Mouse (Mus musculus): ENCODE results near the gene Pawr. TPM values are rescaled to one million over a fixed set of nuclear protein-coding genes. Genes with fewer than 3 reads are reported as not detected.
"Not testable (repeated sequence)": the region's sequence is repeated elsewhere in the genome, so short reads cannot be mapped to it uniquely, and the experiment has no call there.

The Pawr gene
- total RNA-seq, 2 experiments from 2014 or later, result 2.2 to 2.5 TPM

DNA sequence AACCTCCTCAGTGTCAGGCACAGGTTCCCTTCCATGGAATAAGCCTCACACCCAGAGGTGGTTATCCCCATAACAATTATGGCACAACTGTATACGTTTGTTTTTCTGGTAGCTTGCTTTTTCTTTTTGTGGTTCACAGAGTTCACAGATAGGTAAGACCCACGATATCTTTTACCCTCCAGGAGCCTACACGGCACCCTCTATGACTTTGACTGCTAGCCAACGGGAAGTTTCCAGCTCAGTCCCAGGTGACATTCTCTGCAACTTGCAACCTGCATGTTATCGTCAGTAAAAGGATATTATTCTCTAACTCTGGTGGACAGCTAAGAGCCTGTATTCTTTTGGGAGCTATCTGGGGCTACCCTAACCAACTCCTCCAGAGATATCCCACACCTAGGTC, 21.7 kb upstream of the Pawr start:
- no peak for DNase-seq (ENCODE audit: low spot score in 2 of 2)
- intact Hi-C loops (cut with DNase I), result no loop called here

DNA sequence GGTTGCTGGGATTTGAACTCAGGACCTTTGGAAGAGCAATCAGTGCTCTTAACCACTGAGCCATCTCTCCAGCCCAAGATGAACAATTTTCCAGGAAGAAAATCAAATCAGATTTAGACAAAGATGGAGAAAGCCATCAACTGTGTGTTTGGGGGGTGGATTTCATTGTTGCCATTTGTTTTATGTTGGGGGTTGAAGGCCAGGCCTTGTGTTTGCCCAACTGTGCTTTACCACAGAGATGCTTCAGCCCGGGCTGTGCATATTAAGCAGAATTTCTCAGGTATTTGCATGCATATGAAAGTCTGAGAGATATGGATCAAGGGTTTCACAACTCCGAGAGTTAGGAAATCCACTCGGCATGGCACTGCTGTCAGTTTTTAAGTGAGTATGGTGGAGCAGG, 20.5 kb upstream of the Pawr start:
- DNase-seq (ENCODE audit: low spot score in 2 of 2), result no peak
- intact Hi-C loops (cut with DNase I), result no loop called here

DNA sequence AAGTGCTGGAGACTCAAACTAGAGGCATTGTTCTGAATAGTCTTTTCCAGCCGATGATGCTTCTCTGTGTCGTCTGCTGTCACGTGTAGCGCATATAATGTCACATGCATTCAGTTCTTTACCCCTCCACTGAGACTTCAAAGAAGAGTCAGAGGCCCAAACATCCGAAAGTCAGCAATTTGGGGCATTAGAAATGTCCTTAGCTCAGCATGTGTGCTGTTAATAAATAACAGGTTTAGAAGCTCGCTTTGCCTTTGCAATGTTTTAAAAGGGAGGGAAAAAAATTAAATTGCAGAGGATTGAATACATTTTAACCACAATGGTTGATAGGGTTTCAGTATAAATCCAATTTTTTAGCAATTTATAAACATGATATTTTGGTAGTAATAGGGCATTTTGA, 18.1 kb upstream of the Pawr start:
- DNase-seq (ENCODE audit: low spot score in 2 of 2), result no peak
- intact Hi-C loops (cut with DNase I), result no loop called here

DNA sequence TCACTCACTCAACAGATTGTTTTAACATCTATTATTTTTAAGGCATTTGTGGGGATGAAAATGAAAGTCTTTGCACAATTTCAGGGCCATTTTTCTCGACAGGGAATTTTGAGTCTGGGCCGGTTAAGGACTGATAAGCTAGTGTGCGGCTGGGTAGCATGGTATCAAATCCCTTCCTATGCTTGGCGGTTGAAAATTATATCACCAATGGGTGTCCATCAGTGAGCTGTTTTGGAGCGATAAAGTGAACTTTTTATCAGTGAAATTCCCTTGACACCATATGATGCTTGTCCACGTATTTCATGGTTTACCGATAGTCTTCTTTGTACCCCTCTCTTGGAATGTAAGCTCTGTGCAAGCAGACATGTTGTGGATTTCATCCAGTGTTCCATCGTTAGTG, 17.5 kb upstream of the Pawr start:
- DNase-seq (ENCODE audit: low spot score in 2 of 2), result no peak
- intact Hi-C loops (cut with DNase I), result no loop called here

DNA sequence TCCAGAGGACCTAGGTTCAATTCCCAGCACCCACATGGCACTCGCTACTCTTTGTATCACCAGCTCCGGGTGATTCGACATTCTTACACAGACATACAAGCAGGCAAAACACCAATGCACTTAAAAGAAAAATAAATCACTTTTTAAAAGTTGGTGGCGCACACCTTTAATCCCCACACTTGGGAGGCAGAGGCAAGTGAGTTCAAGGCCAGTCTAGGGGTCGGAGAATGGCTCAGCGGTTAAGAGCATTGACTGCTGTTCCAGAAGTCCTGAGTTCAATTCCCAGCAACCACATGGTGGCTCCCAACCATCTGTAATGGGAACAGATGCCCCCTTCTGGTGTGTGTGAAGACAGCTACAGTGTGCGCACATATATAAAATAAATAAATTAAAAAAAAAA, 16.7 kb upstream of the Pawr start:
- DNase-seq (ENCODE audit: low spot score in 2 of 2), result no peak
- intact Hi-C loops (cut with DNase I), result no loop called here

DNA sequence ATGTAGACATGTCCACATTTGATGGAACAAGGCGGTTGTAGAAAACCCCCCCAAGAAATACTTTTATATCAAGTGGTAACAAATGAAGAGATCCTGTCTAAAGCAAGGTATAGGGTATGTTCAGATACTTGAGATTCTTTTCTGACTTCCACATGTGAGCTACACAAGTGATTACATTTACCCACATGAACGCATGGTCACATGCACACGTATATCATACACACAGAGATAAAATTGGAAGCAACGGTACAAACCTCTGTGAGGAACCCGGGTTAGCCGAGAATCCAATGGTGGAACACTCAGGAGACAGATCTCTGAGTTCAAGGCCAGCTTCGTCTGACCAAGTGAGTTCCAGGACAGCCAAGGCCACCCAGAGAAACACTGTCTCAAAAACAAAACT, 3.6 kb upstream of the Pawr start:
- intact Hi-C loops (cut with DNase I), result no loop called here
- DNase-seq (ENCODE audit: low spot score in 2 of 2), result no peak

DNA sequence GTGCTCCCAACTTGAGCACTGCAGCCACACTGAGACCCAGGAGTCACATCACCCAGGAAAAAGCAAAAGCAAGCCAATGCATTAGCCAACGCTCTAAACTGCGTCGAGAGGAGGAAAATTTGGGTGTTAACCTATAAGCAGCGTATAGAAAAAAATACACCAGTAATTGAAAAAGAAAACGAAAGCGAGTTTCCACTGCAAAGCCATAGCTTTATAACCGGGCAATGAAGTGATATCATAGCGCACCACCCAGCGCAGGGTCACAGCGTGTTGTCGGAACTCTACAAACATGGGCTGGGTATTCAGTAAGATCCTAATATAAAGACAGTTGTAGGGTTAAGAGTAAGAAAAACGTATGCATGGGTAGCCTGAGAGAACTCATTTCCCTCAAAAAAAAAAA, 2.9 kb upstream of the Pawr start:
- intact Hi-C loops (cut with DNase I), result no loop called here
- DNase-seq (ENCODE audit: low spot score in 2 of 2), result no peak

DNA sequence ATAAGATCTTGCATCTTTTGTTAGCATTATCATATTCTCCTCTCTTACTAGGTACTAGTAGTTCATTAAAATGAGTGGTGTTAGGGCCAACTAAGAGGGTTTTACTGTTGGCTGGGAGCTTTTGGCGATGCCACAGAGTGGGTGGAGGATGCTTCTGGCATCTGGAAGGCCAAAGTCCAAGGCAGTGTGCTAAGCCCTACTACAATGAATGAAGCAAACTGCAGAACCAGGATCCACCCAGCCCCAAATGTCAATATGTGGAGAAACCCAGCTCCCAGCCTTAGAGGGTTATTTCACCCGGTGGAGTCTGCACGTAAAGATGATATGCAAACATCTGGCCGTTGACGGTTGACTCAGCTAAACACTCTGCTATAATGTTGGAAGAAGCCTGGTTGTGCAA, 2.1 kb upstream of the Pawr start:
- DNase-seq (ENCODE audit: low spot score in 2 of 2), result no peak
- intact Hi-C loops (cut with DNase I), result no loop called here

DNA sequence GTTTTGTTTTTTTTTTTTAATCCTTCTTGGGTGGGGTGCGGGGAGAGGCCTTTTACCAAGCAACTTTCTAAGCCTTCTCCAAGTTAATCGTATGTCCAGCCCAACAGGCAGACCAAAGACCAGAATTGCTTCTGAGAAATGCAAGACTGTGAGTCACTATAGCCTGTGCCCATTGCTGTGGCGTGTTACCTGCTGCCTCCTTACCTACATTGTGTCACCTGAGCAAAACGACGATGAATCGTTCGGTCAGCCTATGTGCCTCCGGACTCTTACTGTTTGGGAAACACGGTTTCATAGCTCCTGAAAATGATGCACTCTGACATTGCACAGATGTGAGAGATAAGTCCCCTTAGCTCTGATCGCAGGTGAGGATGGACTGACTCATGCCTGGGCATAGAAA, 957 bp upstream of the Pawr start:
- intact Hi-C loops (cut with DNase I), result no loop called here
- DNase-seq (ENCODE audit: low spot score in 2 of 2), result no peak

DNA sequence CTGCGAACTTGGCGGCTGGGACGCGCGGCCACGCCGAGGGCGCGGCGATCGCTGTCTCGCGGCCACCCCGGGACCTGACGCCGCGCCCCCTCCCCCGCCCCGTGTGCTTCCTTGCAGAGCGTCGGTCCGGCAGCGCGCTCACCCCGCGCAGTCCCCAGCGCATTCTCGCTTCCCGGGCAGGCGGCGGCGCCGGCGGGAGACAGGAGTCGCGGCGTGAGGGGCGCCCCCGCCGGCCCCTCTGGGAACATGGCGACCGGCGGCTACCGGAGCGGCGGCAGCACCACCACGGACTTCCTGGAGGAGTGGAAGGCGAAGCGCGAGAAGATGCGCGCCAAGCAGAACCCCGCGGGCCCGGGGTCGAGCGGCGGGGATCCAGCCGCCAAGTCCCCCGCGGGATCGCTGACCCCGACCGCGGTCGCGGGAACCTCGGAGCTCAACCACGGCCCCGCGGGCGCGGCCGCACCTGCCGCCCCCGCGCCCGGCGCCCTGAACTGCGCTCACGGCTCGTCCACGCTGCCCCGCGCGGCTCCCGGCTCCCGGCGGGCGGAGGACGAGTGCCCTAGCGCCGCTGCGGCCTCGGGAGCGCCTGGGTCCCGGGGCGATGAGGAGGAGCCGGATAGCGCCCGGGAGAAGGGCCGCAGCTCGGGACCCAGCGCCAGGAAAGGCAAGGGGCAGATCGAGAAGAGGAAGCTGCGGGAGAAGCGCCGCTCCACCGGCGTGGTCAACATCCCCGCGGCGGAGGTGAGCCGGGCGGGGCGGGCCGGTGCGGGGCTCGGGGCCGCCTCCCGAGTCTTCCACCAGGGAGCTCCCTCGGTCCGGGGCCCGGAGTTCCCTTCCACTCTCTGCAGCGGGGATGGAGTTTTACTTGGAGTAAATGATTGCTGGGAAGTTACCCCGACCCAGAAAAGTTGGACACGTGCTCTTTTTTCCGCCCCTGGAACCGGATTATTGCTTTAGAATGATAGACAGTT, 935 bp downstream of the Pawr start:
- intact Hi-C loops (cut with DNase I), result no loop called here
- peak; percentile 6 to 15 for DNase-seq (ENCODE audit: low spot score in 2 of 2)

DNA sequence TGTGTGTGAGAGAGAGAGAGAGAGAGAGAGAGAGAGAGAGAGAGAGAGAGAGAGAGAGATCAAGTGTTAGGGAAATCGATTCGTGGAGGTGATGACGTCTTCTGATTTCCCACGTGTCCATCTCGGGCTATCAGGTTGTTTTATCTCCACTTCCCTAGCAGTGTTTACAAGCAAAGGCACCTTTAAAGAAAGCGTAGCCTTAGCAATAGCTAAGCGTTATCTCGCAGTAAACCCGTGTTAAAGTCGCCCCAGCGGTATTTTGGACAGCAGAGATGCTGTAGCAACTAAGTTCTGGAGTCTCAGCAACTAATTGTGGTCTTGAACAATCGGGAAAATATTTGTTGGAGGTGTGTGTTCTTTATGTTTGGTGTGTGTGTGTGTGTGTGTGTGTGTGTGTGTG, 1.7 kb downstream of the Pawr start:
- DNase-seq (ENCODE audit: low spot score in 2 of 2), result no peak
- intact Hi-C loops (cut with DNase I), result no loop called here

DNA sequence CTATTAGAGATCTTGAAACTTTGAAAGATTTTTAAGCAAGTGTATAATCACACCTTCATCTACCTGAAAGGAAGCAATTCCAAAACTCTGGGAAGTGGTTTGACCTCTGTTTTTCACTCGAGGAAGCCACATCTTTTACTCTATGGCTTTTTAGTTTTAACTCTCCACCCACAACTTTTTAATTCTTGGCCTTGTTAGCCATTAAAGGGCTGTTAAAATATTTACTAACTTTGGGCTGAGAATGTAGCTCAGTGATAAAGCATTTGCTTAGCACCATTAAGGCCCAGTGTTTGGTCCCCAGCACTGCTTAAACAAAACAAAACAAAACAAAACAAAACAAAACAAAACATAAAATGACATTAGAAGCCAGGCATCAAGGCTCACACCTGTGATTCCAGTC, 2.2 kb downstream of the Pawr start:
- DNase-seq (ENCODE audit: low spot score in 2 of 2), result no peak
- intact Hi-C loops (cut with DNase I), result no loop called here

DNA sequence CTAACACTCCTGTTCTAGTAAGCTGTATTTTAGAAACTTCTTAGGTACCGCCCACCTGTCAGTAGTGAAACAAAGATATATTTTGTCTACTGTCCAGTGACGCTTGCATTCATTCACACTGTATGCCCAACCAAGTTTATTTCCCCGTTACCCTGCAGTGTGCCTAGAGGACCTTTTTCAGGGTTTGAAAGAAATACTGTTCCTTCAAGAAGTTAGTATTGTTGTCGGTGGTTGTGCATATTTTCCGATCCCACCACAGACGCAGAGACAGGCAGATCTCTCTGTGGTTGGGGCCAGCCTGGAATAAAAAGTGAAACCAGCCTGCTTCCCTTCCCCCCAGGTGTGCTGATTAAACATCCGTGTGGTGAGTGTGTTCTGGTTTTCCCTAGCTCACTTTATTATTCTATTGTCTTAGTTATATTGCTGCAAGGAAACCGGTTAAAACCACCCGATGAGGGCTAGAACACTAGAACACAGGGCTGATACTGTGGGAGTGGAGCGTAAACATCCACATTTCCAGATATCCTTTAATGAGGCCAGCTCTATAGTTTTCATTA, 3.9 kb downstream of the Pawr start:
- DNase-seq (ENCODE audit: low spot score in 2 of 2), result no peak
- intact Hi-C loops (cut with DNase I), result no loop called here

DNA sequence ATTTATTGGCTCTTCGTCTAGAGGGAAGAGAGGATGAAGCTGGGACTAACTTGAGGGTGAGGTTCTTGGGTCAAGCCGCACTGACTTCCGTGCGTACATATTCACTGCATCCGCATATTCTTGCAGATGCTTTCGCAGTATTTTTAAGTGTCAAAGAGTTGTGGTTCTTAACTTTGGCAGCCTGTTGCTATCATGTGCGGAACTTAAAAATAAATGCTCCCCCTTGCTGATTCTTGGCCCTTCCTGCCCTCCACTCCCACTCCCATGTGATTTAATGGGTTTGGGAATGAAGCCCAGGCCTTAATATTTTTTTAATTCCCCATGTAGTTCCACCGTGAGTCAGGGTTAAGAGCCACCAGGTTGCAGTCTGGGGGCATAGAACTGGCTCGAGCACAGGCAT, 4.7 kb downstream of the Pawr start:
- no peak for DNase-seq (ENCODE audit: low spot score in 2 of 2)
- intact Hi-C loops (cut with DNase I), result no loop called here

DNA sequence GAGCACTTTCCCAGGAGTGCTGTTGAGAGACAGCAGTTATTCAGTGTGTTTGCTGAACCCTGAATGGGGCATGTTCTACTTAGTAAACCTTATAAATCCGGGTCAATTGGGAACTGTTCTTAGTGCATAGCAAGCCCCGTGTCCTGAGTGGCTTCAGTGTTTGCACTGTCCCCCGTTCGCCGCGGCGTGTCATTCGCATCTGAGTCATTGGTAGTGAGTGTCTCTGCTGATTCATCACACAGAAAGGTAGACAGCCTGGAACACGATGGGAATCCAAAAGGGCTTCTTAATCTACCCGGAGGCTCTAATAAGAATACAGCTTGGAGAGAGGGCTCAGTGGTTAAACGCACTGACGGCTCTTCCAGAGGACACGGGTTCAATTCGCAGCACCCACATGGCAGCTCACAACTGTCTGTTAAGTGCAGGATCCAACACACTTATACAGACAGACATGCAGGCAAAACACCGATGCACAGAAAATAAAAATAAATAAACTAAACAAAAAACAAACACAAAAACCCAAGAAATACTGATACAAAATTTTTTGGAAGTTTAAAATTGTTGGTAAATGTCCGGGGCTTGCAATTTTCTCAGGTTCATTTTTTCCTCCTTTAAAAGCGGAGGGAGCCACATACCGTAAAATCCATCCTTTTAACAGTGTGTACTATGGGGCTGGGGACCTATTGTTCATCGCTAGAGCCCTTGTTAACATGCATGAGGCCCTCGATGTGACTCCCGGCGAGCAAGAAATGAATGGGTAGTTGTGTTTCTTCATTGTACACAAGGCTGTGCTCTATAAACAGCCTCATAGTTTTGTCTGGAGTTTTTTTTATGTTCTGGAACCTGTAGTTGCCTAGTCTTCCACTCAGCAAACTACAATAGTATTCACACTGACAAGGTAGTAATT, 6.4 kb downstream of the Pawr start:
- intact Hi-C loops (cut with DNase I), result no loop called here
- no peak for DNase-seq (ENCODE audit: low spot score in 2 of 2)

DNA sequence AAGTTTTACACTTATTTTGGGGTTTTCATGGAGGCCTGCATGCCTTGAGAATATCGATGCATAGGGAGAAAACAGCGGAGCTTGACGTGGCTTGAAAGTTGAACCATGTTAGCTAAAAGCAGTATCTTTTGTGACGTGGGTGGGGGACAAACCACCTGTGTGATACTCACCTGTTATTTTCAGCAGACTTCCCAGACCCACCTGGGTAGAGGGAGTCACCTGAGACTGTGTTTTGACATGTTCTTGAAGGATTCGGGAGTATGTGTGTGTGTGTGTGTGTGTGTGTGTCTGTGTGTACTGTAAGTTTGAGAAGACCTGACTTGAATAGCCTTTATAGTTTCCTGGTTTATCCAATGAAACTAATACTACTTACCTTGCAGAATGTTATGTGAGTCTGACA, 7.2 kb downstream of the Pawr start:
- no peak for DNase-seq (ENCODE audit: low spot score in 2 of 2)
- intact Hi-C loops (cut with DNase I), result no loop called here

DNA sequence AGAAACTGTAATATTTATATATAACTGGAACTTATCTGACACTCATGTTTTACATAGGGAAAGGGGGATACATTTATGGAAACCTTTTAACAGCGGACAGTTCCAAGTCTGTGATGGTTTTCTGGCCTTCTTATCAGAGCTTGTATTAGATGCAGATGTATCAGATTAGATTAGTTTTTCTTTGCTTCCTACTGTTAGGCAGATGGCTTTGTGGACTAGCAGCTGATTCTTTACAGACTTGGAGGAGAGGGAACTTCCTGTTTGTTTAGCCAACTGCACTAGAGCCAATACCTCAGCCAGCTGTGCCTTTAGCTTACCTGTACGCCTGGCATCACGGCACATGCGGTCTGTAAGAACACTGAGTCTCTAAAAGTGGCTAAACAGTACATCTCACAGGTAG, 8.0 kb downstream of the Pawr start:
- intact Hi-C loops (cut with DNase I), result no loop called here
- no peak for DNase-seq (ENCODE audit: low spot score in 2 of 2)

DNA sequence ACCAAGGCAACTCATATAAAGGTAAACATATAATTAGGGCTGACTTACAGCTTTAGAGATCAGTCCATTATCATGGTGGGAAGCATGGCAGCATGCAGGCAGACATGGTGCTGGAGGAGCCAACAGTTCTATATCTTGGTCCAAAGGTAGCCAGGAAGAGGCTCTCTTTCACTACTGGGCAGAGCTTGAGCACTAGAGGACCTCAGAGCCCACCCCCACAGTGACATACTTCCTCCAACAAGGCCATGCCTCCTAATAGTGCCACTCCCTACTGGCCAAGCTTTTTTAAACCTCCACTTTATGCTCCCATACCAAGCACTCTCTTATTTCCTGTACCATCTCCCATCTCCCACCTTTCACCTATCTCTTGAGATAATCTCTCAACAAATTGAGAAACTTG, 11.8 kb downstream of the Pawr start:
- intact Hi-C loops (cut with DNase I), result no loop called here
- DNase-seq (ENCODE audit: low spot score in 2 of 2), result no peak

DNA sequence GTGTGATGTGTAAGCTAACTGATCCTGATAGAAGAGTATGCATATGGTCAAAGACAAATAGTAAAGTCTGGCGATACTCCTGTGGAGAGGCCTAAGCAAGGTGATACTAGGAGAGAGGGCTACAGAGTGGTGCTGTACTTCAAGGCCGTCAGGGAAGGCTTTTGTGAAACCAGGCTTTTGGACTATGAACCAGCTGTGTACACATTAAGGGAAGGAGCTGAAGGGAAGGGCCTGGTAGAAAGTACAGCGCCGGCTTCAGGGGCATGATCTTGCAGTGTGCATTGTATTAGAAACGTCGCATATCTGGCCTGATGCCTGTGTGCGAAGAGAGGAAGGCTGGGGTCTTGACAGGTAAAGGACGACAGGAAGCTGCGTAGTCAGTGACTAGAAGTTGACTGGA, 13.2 kb downstream of the Pawr start:
- intact Hi-C loops (cut with DNase I), result no loop called here
- no peak for DNase-seq (ENCODE audit: low spot score in 2 of 2)

DNA sequence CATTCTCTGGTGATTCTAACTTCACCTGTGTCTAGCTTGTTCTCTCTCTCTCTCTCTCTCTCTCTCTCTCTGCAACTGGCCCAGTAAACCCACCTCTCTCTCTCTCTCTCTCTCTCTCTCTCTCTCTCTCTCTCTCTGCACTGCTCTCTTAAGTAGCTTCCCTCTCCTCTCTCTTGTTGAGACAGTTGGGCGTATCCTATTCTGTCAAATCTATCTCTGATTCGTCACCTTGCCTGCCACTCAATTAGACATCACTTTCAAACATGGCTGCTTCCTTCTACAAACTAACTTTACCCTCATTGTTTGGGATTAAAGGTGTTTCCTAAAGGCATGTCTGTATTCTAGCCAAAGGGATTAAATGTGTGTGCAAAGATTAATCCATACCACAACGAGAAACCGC, 14.4 kb downstream of the Pawr start:
- intact Hi-C loops (cut with DNase I); DNase-seq (ENCODE audit: low spot score in 2 of 2): not testable (repeated sequence)

All from left cerebral cortex, postnatal 25 days (tissue).